Mouse (Mus musculus) gastrocnemius, postnatal 14 days (tissue): ENCODE results near the gene Mapk3. TPM values are rescaled to one million over a fixed set of nuclear protein-coding genes. Genes with fewer than 3 reads are reported as not detected.

Experiments
- DNase-seq: peaks from one replicate; pipeline ENCODE4 v3.0.0; 2021; ENCODE audit warnings: mixed read lengths
- intact Hi-C: fragments of 180-260 bp; cut with DNase I; formaldehyde crosslinking; loops from one replicate; pipeline ENCODE4 v1.15.1; 2025; ENCODE audit warnings: low total_unique reads
- total RNA-seq, 2 experiments: library from RNA; stranded (reverse); gene quantifications; 2 replicates each; pipeline ENCODE4 v1.2.3; 2021

The Mapk3 gene
- total RNA-seq, 2 experiments from 2014 or later, result 35.0 to 40.0 TPM

GRCm38 (mm10) chr7:126779983-126780970 is 20.9 kb downstream of the Mapk3 start:
- DNase-seq, result peak; percentile 88
- intact Hi-C loops, result no loop called here

GRCm38 (mm10) chr7:126780971-126781635 is 21.7 kb downstream of the Mapk3 start, which contains the start of gene Tbx6:
Tbx6 (plus strand) TSS chr7:126781483.
- intact Hi-C loops, result no loop called here
- no peak for DNase-seq

GRCm38 (mm10) chr7:126781661-126782370 is 22.4 kb downstream of the Mapk3 start:
- no peak for DNase-seq
- intact Hi-C loops, result no loop called here

- intact Hi-C loops, result no loop called here
- DNase-seq, result no peak
Observed at GRCm38 (mm10) chr7:126782693-126783092, 23.3 kb downstream of the Mapk3 start.

GRCm38 (mm10) chr7:126784469-126784868 is 25.1 kb downstream of the Mapk3 start:
- intact Hi-C loops, result no loop called here
- DNase-seq, result no peak

- no peak for DNase-seq
Observed at GRCm38 (mm10) chr7:126785056-126785455, 25.7 kb downstream of the Mapk3 start.

GRCm38 (mm10) chr7:126786142-126786541 is 26.7 kb downstream of the Mapk3 start:
- intact Hi-C loops, result no loop called here
- DNase-seq, result no peak

More at GRCm38 (mm10) chr7:126785056-126785455, 25.7 kb downstream of the Mapk3 start:
- intact Hi-C loops, result no loop called here

GRCm38 (mm10) chr7:126789141-126789540 is 29.7 kb downstream of the Mapk3 start:
- DNase-seq, result no peak
- intact Hi-C loops, result no loop called here

- peak; percentile 99 for DNase-seq
- intact Hi-C loops, result no loop called here
Observed at GRCm38 (mm10) chr7:126791851-126792720, 32.7 kb downstream of the Mapk3 start, which contains the start of gene Ppp4c. Ppp4c (minus strand) TSS chr7:126792496.

- no peak for DNase-seq
- intact Hi-C loops, result no loop called here
Observed at GRCm38 (mm10) chr7:126792721-126793443, 33.5 kb downstream of the Mapk3 start.

GRCm38 (mm10) chr7:126793456-126794270 is 34.3 kb downstream of the Mapk3 start:
- no peak for DNase-seq
- intact Hi-C loops, result no loop called here

GRCm38 (mm10) chr7:126794271-126794605 is 34.8 kb downstream of the Mapk3 start:
- intact Hi-C loops, result no loop called here
- DNase-seq, result no peak

- intact Hi-C loops, result no loop called here
- no peak for DNase-seq
Observed at GRCm38 (mm10) chr7:126795387-126796317, 36.3 kb downstream of the Mapk3 start.

GRCm38 (mm10) chr7:126796350-126796932 is 37.0 kb downstream of the Mapk3 start:
- DNase-seq, result no peak

GRCm38 (mm10) chr7:126797411-126798126 is 38.2 kb downstream of the Mapk3 start, which contains the start of gene Fam57b:
Fam57b (plus strand) TSS chr7:126797668.
- intact Hi-C loops, result no loop called here
- DNase-seq, result no peak

More at GRCm38 (mm10) chr7:126796350-126796932, 37.0 kb downstream of the Mapk3 start:
- intact Hi-C loops, result no loop called here
